Mouse (Mus musculus) neural tube, embryonic 10.5 days (tissue): ENCODE measurements around the gene Map3k19.
A peak's percentile ranks its signal among the peaks of the same experiment; 100 is the strongest.

ENCODE experiments used
- DNase-seq: peaks from one replicate; pipeline ENCODE4 v3.0.0-alpha.2; 2017; ENCODE audit warnings: low spot score; ENCODE audit errors: extremely low spot score

Map3k19 gene

GRCm38 (mm10) chr1:127802916-127803315, 51.9 kb downstream of the Map3k19 start:
- DNase-seq = no peak

- DNase-seq = no peak
Measured at GRCm38 (mm10) chr1:127796752-127797151, 58.1 kb downstream of the Map3k19 start.

DNA sequence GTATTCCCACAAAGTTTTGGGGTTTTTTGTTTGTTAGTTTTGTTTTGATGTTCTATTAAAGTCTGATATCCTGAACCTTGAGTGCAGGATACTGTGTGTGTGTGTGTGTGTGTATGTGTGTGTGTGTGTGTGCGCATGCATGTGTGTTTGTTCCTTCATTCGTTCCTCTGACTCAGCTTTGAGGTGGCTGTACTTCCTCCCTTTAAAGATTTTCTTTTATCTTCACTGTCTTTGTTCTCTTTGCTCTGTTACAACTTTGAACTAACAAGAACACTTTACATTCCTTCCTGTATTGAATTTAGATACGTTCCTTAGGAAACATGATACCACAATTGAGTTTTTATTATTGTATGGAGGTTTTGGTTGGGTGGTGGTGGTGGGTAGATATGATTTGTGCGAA, 58.5 kb downstream of the Map3k19 start:
- DNase-seq = no peak

- no peak for DNase-seq
Measured at GRCm38 (mm10) chr1:127795087-127795769, 59.6 kb downstream of the Map3k19 start.

DNA sequence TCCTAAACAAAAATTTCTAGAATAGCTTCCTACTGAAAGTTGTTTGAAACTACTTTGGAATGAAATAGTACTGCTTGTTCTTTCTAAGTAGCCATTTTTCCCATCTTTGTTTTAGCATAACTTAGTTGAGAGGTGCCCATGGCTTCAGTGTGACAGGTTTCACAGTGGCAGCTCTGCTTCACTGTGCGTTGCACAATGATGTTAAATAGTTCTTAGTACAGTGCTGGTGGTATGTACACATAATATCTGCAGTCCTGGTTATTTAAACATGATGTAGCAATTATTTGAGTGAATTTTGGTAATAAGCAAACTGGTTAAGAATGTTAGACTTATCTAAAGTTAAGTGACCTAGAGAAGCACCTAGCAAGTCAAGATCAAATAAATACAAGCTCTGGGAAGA, 61.4 kb downstream of the Map3k19 start:
- DNase-seq = no peak

DNA sequence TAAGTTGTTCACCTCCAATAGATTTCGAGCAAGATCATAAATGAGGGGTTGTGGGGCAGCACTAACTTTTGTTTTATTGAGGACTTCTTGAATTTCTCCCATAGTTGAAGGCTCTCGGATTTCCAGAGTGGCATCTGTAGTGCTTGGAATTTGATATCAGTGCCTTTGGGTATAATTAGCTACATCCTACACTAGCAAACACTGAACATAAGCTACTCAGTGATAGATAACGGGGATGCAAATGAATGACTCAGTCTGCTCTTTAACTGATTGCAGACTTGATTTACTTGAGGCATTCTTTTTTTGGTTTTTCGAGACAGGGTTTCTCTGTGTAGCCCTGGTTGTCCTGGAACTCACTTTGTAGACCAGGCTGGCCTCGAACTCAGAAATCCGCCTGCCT, 65.9 kb downstream of the Map3k19 start:
- no peak for DNase-seq

DNA sequence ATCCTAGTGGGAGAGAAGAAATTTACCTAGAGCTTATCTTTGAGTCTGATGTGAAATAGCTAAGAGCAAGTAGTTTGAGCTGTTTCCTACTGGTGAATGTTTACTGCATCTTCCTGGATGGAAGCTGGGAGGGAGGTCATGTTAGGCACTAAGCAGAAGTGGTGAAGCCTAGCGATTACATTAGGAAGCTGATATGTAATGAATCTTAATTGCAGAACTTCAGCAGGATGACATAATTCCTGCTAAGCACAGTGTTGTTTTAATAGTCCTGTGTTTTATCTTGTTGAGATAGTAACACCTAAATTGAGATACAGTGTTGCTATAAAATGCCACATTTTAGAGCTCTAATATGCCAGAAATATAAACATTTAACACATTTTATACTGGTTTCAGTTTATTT, 68.9 kb downstream of the Map3k19 start:
- no peak for DNase-seq

DNA sequence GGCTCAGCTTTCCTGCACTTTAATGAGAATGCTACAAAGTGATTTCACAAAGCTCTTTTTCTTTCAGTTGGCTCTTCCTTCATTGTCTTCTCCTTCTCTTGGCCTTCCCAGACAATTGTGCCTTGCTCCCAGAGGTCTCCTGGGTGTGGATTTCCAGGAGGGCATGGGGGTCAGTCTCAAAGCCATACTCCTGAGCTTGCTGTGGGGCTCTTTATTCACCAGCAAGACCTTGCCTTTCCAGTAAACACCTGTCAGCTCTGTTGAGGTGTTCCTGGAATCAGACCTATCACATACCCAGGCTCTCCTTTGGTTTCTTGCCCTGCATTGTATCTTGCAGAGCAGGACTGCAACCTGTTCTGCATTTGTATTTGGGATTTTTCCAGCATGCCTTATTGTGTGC, 71.0 kb downstream of the Map3k19 start:
- no peak for DNase-seq

- no peak for DNase-seq
Measured at GRCm38 (mm10) chr1:127780849-127781248, 74.0 kb downstream of the Map3k19 start.

- no peak for DNase-seq
Measured at GRCm38 (mm10) chr1:127780142-127780541, 74.7 kb downstream of the Map3k19 start.

GRCm38 (mm10) chr1:127778611-127779010, 76.2 kb downstream of the Map3k19 start:
- no peak for DNase-seq

DNA sequence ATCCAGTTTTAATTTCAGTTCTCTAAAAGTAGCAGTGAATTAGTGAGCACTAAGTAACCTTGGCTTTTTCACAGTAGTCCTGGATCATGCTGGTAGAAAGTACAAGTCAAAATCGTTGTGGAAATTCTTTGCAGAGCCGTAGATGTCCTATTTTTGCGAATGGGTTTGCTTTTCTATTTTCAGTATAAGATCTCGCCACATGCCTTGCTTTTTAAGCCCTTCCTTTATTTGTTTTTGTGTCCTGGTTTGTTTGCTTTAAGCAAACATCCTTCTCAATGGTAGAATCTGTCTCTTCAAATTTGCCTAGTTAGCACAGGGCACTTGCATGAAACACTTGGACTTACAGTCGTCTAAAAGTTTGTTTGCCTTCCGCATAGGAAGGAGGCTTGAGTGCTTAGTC, 78.6 kb downstream of the Map3k19 start:
- no peak for DNase-seq

DNA sequence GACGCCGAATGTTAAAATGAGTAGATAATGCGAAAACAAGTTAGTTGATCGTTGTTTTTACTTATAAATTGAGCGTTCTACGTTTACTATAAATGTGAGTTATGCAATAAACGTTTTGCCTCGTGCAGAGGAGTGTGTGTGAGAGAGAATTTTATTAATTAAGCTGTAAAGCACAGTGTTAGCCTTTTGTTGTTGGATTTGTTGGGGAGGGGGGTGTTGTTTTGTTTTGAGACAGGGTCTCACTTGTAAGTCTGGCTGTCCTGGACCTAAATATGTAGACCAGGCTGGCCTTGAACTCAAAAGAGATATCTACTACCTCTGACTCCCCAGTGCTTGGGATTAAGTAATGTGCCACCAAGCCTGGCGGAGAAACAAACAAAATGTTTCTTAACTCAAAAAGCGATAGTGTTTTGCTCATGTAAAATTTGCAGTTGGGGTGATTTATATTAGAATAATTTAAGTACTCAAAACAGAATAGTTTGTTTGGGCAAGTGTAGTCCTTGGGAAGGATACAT, 79.6 kb downstream of the Map3k19 start:
- DNase-seq = no peak

- no peak for DNase-seq
Measured at GRCm38 (mm10) chr1:127774501-127774880, 80.3 kb downstream of the Map3k19 start.

GRCm38 (mm10) chr1:127773803-127774500, 80.9 kb downstream of the Map3k19 start, which contains the start of gene Ccnt2:
Gene Ccnt2, plus strand, starts transcription at chr1:127774164.
- peak; percentile 98 for DNase-seq

DNA sequence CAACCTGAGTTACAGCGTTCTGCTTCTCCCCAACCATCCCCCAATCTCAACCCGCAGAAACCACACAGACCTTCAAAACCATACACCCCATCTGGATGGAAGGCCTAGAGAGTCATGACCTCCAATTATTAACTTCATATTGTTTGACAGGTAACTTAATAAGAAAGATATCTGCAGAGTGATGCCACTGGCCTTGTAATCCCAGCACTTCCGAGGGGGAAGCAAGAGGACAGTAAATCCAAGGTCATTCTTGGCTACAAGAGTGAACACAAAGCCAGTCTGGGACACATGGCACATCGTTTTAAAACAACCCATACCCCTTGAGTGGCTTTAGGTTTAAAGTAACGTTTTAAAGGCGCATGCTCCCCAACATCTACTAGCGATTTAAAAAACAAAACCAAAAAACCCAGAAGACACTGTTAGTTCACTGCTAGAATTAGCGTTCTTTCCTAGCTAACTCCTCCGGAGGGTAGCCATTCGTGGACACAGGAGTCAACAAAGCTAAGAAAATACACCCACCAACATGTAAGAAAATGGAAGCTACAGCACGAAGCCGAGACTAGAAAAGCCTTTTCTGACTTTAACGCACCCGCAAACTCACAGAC, 81.5 kb downstream of the Map3k19 start:
- DNase-seq = peak; percentile 27

DNA sequence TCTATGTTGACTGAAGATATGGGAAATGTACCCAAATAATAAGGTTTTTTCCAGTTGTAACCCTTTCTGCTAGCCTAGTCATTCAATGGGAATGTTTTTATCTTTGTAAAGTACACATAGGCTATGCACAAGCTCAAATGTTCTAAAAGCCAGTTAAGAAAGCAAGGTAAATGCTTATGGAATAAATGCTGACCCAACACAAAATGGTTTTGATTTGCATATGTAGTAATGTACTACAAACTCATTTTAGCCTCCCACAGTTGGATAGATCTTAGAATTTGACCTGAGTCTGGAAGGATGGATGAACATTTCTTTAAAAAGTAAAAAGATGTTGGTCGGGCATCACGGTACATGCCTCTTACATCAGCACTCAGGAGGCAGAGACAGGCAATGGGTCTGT, 88.1 kb downstream of the Map3k19 start:
- DNase-seq = no peak

- no peak for DNase-seq
Measured at GRCm38 (mm10) chr1:127765468-127765867, 89.4 kb downstream of the Map3k19 start.
